Mouse (Mus musculus) CH12.LX (cell line): ENCODE measurements around the gene Mrpl55. TPM values are rescaled to one million over a fixed set of nuclear protein-coding genes. Genes with fewer than 3 reads are reported as not detected.

ENCODE experiments used
- DNase-seq: peaks from one replicate; pipeline ENCODE4 v3.0.0-alpha.2; 2013; ENCODE audit errors: extremely low read depth
- H3K27ac ChIP-seq: 2 replicates; pipeline ENCODE4 v1.5.1; 2012; ENCODE audit warnings: low read depth, mild to moderate bottlenecking, control low read depth, moderate library complexity; ENCODE audit not compliant: insufficient read depth
- H3K27me3 ChIP-seq: replicated peaks from 2 replicates; pipeline ENCODE3; 2012; ENCODE audit warnings: inconsistent platforms
- H3K36me3 ChIP-seq, 2 experiments: replicated peaks in 1 of 2; 2 replicates each; pipeline versions ENCODE3 to v1.6.1; 2012; ENCODE audit warnings: inconsistent platforms in 1 of 2, low read length in 1 of 2, mild to moderate bottlenecking in 1 of 2, mixed read lengths in 1 of 2, moderate library complexity in 1 of 2; ENCODE audit not compliant: control insufficient read depth in 1 of 2, insufficient read depth in 1 of 2
- H3K4me1 ChIP-seq, 2 experiments: 2 replicates each; pipeline ENCODE4 v1.6.1; 2012; ENCODE audit warnings: inconsistent platforms in 1 of 2, moderate library complexity in 1 of 2; ENCODE audit not compliant: insufficient read depth in 2 of 2, control insufficient read depth in 1 of 2
- H3K4me2 ChIP-seq: 2 replicates; pipeline ENCODE4 v1.6.1; 2012; ENCODE audit warnings: low read depth, mild to moderate bottlenecking, control low read depth; ENCODE audit not compliant: poor library complexity, insufficient read depth, severe bottlenecking
- H3K4me3 ChIP-seq, 3 experiments: fragments of 150-350 bp in 1 of 3; sonication (generic) in 1 of 3; replicated peaks in 1 of 3; 2 replicates each; pipeline versions ENCODE3 to v1.5.1; 2011 to 2012; ENCODE audit warnings: low read depth in 2 of 3, low read length in 2 of 3, mild to moderate bottlenecking in 2 of 3, moderate library complexity in 2 of 3, control low read depth in 1 of 3, improper control_type of control experiment in 1 of 3, inconsistent platforms in 1 of 3, mixed read lengths in 1 of 3; ENCODE audit not compliant: poor library complexity in 1 of 3
- H3K79me2 ChIP-seq: replicated peaks from 2 replicates; pipeline ENCODE4 v1.6.1; 2012; ENCODE audit warnings: mild to moderate bottlenecking, moderate library complexity; ENCODE audit not compliant: control insufficient read depth, poor library complexity, insufficient read depth, severe bottlenecking; ENCODE audit errors: extremely low read depth
- H3K9ac ChIP-seq: 2 replicates; pipeline ENCODE4 v1.6.1; 2012; ENCODE audit warnings: low read depth, mild to moderate bottlenecking, control low read depth, moderate library complexity; ENCODE audit not compliant: insufficient read depth
- H3K9me3 ChIP-seq: replicated peaks from 2 replicates; pipeline ENCODE3; 2012; ENCODE audit warnings: low read length, inconsistent platforms, mixed read lengths
- BHLHE40 ChIP-seq: IDR thresholded peaks from 2 replicates; pipeline ENCODE4 v1.6.1; 2011; ENCODE audit warnings: mild to moderate bottlenecking, low read depth, low read length, improper control_type of control experiment
- CHD1 ChIP-seq: IDR thresholded peaks from 2 replicates; pipeline ENCODE4 v1.6.1; 2012; ENCODE audit warnings: low read depth, low read length, improper control_type of control experiment, inconsistent platforms
- CHD2 ChIP-seq: IDR thresholded peaks from 2 replicates; pipeline ENCODE4 v1.6.1; 2011; ENCODE audit warnings: low read length, improper control_type of control experiment
- CTCF ChIP-seq, 2 experiments: IDR thresholded peaks in 1 of 2; conservative IDR thresholded peaks in 1 of 2; 2 replicates each; pipeline ENCODE4 v1.5.1; 2011 to 2012; ENCODE audit warnings: low read depth in 2 of 2, low read length in 2 of 2, improper control_type of control experiment in 1 of 2, inconsistent platforms in 1 of 2, mild to moderate bottlenecking in 1 of 2, moderate library complexity in 1 of 2
- E2F4 ChIP-seq: IDR thresholded peaks from 2 replicates; pipeline ENCODE4 v1.6.1; 2011; ENCODE audit warnings: low read depth, low read length, improper control_type of control experiment; ENCODE audit not compliant: insufficient replicate concordance
- ELF1 ChIP-seq: IDR thresholded peaks from 2 replicates; pipeline ENCODE4 v1.6.1; 2014; ENCODE audit warnings: low read depth, mild to moderate bottlenecking, inconsistent platforms, low read length, improper control_type of control experiment
- EP300 ChIP-seq: IDR thresholded peaks from 2 replicates; pipeline ENCODE4 v1.6.1; 2011; ENCODE audit warnings: low read length, improper control_type of control experiment
- ETS1 ChIP-seq: conservative IDR thresholded peaks from 2 replicates; pipeline ENCODE4 v1.6.1; 2012; ENCODE audit warnings: low read depth, mild to moderate bottlenecking, inconsistent platforms, low read length, improper control_type of control experiment, moderate library complexity
- GABPA ChIP-seq: IDR thresholded peaks from 2 replicates; pipeline ENCODE4 v1.6.1; 2012; ENCODE audit warnings: low read depth, low read length, improper control_type of control experiment, inconsistent platforms; ENCODE audit not compliant: insufficient replicate concordance
- HCFC1 ChIP-seq: IDR thresholded peaks from 2 replicates; pipeline ENCODE4 v1.6.1; 2012; ENCODE audit warnings: low read depth, mild to moderate bottlenecking, inconsistent platforms, low read length, improper control_type of control experiment
- IRF4 ChIP-seq: IDR thresholded peaks from 2 replicates; pipeline ENCODE4 v1.6.1; 2014; ENCODE audit warnings: low read depth, mild to moderate bottlenecking, inconsistent platforms, low read length, improper control_type of control experiment
- JUND ChIP-seq: conservative IDR thresholded peaks from 2 replicates; pipeline ENCODE4 v1.6.1; 2011; ENCODE audit warnings: low read depth, low read length, improper control_type of control experiment
- KAT2A ChIP-seq: IDR thresholded peaks from 2 replicates; pipeline ENCODE4 v1.6.1; 2012; ENCODE audit warnings: low read length, improper control_type of control experiment, inconsistent platforms; ENCODE audit not compliant: insufficient replicate concordance
- MAFK ChIP-seq: IDR thresholded peaks from 2 replicates; pipeline ENCODE4 v1.6.1; 2011; ENCODE audit warnings: low read length, improper control_type of control experiment; ENCODE audit not compliant: insufficient replicate concordance
- MAX ChIP-seq: IDR thresholded peaks from 2 replicates; pipeline ENCODE4 v1.6.1; 2011; ENCODE audit warnings: low read length, improper control_type of control experiment
- MAZ ChIP-seq: IDR thresholded peaks from 2 replicates; pipeline ENCODE4 v1.6.1; 2012; ENCODE audit warnings: low read depth, mild to moderate bottlenecking, inconsistent platforms, low read length, improper control_type of control experiment, moderate library complexity
- MEF2A ChIP-seq: IDR thresholded peaks from 2 replicates; pipeline ENCODE4 v1.6.1; 2014; ENCODE audit warnings: low read depth, mild to moderate bottlenecking, inconsistent platforms, low read length, improper control_type of control experiment, borderline replicate concordance
- MXI1 ChIP-seq: IDR thresholded peaks from 2 replicates; pipeline ENCODE4 v1.6.1; 2011; ENCODE audit warnings: mild to moderate bottlenecking, low read depth, low read length, improper control_type of control experiment
- MYC ChIP-seq: IDR thresholded peaks from 2 replicates; pipeline ENCODE4 v1.6.1; 2011; ENCODE audit warnings: low read depth, mild to moderate bottlenecking, improper control_type of control experiment, low read length
- NELFE ChIP-seq: IDR thresholded peaks from 2 replicates; pipeline ENCODE4 v1.6.1; 2011; ENCODE audit warnings: low read depth, low read length, improper control_type of control experiment
- NRF1 ChIP-seq: IDR thresholded peaks from 2 replicates; pipeline ENCODE4 v1.6.1; 2014; ENCODE audit warnings: low read depth, mild to moderate bottlenecking, inconsistent platforms, low read length, improper control_type of control experiment, moderate library complexity
- PAX5 ChIP-seq: IDR thresholded peaks from 2 replicates; pipeline ENCODE4 v1.6.1; 2012; ENCODE audit warnings: low read length, inconsistent platforms, mixed read lengths
- POLR2A ChIP-seq: IDR thresholded peaks from 2 replicates; pipeline ENCODE4 v1.6.1; 2011; ENCODE audit warnings: low read depth, mild to moderate bottlenecking, improper control_type of control experiment, low read length
- POLR2AphosphoS2 ChIP-seq: IDR thresholded peaks from 2 replicates; pipeline ENCODE4 v1.6.1; 2011; ENCODE audit warnings: low read depth, low read length, improper control_type of control experiment
- RAD21 ChIP-seq: IDR thresholded peaks from 2 replicates; pipeline ENCODE4 v1.6.1; 2011; ENCODE audit warnings: low read depth, mild to moderate bottlenecking, low read length, improper control_type of control experiment, moderate library complexity
- RCOR1 ChIP-seq: conservative IDR thresholded peaks from 2 replicates; pipeline ENCODE4 v1.6.1; 2012; ENCODE audit warnings: low read depth, mild to moderate bottlenecking, inconsistent platforms, low read length, improper control_type of control experiment
- SIN3A ChIP-seq: IDR thresholded peaks from 2 replicates; pipeline ENCODE4 v1.6.1; 2012; ENCODE audit warnings: low read length, improper control_type of control experiment, inconsistent platforms
- SMC3 ChIP-seq: IDR thresholded peaks from 2 replicates; pipeline ENCODE4 v1.6.1; 2011; ENCODE audit warnings: low read depth, low read length, improper control_type of control experiment
- TBP ChIP-seq: conservative IDR thresholded peaks from 2 replicates; pipeline ENCODE4 v1.6.1; 2011; ENCODE audit warnings: low read depth, low read length, improper control_type of control experiment
- TCF12 ChIP-seq: IDR thresholded peaks from 2 replicates; pipeline ENCODE4 v1.6.1; 2014; ENCODE audit warnings: low read depth, mild to moderate bottlenecking, inconsistent platforms, low read length, improper control_type of control experiment
- UBTF ChIP-seq: IDR thresholded peaks from 2 replicates; pipeline ENCODE4 v1.6.1; 2012; ENCODE audit warnings: low read depth, mild to moderate bottlenecking, inconsistent platforms, low read length, improper control_type of control experiment, moderate library complexity
- USF1 ChIP-seq: IDR thresholded peaks from 2 replicates; pipeline ENCODE4 v1.6.1; 2014; ENCODE audit warnings: low read depth, mild to moderate bottlenecking, inconsistent platforms, low read length, improper control_type of control experiment
- USF2 ChIP-seq: conservative IDR thresholded peaks from 2 replicates; pipeline ENCODE4 v1.6.1; 2011; ENCODE audit warnings: low read depth, low read length, improper control_type of control experiment
- ZC3H11A ChIP-seq: IDR thresholded peaks from 2 replicates; pipeline ENCODE4 v1.6.1; 2012; ENCODE audit warnings: low read depth, mild to moderate bottlenecking, inconsistent platforms, low read length, improper control_type of control experiment
- ZKSCAN1 ChIP-seq: IDR thresholded peaks from 2 replicates; pipeline ENCODE4 v1.6.1; 2012; ENCODE audit warnings: low read depth, inconsistent platforms, low read length, improper control_type of control experiment, borderline replicate concordance
- ZMIZ1 ChIP-seq: IDR thresholded peaks from 2 replicates; pipeline ENCODE4 v1.6.1; 2012; ENCODE audit warnings: low read depth, mild to moderate bottlenecking, inconsistent platforms, low read length, improper control_type of control experiment
- ZNF384 ChIP-seq: IDR thresholded peaks from 2 replicates; pipeline ENCODE4 v1.6.1; 2012; ENCODE audit warnings: low read depth, low read length, improper control_type of control experiment, inconsistent platforms
- dilution Hi-C: fragments of 300-500 bp; cut with MboI; formaldehyde crosslinking; loops from 2 replicates; pipeline ENCODE4 v1.14.3; 2020; ENCODE audit warnings: low sequenced_read_pairs; ENCODE audit not compliant: extremely low pct_unique_long_range_greater_than_20kb, extremely low pct_ligation_motif_present
- in situ Hi-C: fragments of 300-500 bp; cut with MboI; formaldehyde crosslinking; loops from 3 replicates; pipeline ENCODE4 v1.14.3; 2019; ENCODE audit warnings: low sequenced_read_pairs, low pct_ligation_motif_present, low pct_unique_long_range_greater_than_20kb, mixed read lengths
- polyA plus RNA-seq: library from polyadenylated mRNA; unstranded; fragments of >175 nt; gene quantifications from 2 replicates; pipeline ENCODE4 v1.2.1, GENCODE M21; 2012; ENCODE audit warnings: low read depth; ENCODE audit not compliant: insufficient read length
- total RNA-seq, 2 experiments: library from RNA; depleted of rRNA; stranded (reverse); fragments of 300-350 nt in 1 of 2; fragments of >200 nt in 1 of 2; gene quantifications; 2 replicates each; pipeline ENCODE4 v1.2.3; 2012 to 2014

The Mrpl55 gene
- total RNA-seq (2012; rRNA removed) = 74.4 and 80.4 TPM in 2 replicates
- 81.1 and 92.9 TPM in 2 replicates for total RNA-seq (2014; rRNA removed)
- polyA plus RNA-seq = 72.0 and 88.2 TPM in 2 replicates

DNA sequence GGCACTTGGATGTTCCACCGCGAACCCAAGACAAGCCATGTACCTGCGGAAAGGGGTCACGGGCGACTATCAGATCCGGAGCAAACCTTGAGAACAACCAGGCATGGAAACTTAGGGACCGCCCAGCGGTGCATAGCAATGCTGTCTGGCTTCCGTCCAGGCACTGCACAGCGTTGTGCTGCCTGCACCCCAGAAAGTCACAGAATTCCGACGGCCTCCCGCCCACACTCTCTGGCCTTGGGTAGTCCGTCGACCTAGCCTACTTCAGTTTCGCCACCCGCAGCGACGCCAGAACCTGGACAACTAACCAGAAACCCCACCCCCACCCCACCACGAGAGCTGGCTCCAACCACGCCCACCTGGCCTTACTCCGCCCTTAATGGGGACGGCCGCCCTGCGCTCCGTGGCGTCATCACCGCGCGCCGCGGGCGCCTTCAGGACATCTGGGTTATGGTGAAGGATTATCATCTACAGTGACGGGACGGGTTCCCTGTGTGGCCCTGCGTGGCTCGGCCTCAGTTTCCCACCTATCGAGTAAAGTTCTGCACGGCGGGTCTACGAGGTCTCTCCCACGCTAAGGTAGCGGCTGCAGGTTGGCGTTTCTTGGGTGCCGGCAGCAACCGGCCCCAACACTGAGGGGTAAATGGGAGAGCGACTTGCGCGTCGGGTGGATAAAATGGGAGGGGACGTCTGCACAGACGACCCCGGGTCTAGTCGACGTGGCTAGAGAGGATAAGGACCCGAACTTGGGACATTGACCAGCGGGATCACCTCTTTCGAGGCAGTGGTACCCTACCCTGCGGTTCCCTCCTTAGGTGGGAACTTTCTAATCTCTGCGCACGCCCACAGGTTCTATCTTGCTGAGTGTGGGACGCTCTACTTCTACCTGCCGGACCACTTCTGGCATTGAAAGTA is at the start of gene Mrpl55:
Gene Mrpl55, plus strand, starts transcription at position 406 of the 915 bp plus-strand sequence.
- dilution Hi-C loops = no loop called here
- Histone ChIP-seq H3K27me3 (no peaks in the 10 kb centered on the region), H3K4me3 (peak within 1 kb of the TSS; percentile 68 to 99 (median 77)), H3K9ac (peak within 1 kb of the TSS; percentile 67), H3K4me2 (peak within 1 kb of the TSS; percentile 89), H3K79me2 (peaks cover 6% of the 10 kb centered on the region), H3K4me1 (peaks cover 4 to 19% of the 10 kb centered on the region in 2 experiments), H3K9me3 (no peaks in the 10 kb centered on the region), H3K27ac (peak within 1 kb of the TSS; percentile 23; the same call in 1 of the 2 replicates), H3K36me3 (peaks cover 27 to 55% of the 10 kb centered on the region in 2 experiments)
- peak; percentile 97 for DNase-seq
- in situ Hi-C loops = loop anchor here (5.0 kb wide), 1 partner anchor 35 kb away; no protein-coding TSS in a partner anchor
- TF ChIP-seq ZNF384 (0 out of 2 replicates have a peak, but pooled peaks have one; percentile 20), CHD2 (peak; percentile 88), E2F4 (no peak), KAT2A (peak; percentile 61; the same call in 1 of the 2 replicates), MYC (peak; percentile 28), POLR2A (peak; percentile 90), USF1 (no peak), USF2 (no peak), PAX5 (no peak), SMC3 (no peak), SIN3A (peak; percentile 99), MAZ (peak; percentile 64), NRF1 (peak; percentile 51), ZMIZ1 (peak; percentile 83), POLR2AphosphoS2 (peak; percentile 83; the same call in 1 of the 2 replicates), ZKSCAN1 (no peak), GABPA (no peak; the same call in 1 of the 2 replicates), RCOR1 (peak; percentile 15; the same call in 1 of the 2 replicates), TCF12 (peak; percentile 97), ETS1 (no peak), MXI1 (peak; percentile 92), IRF4 (peak; percentile 48; the same call in 1 of the 2 replicates), TBP (peak; percentile 80; the same call in 1 of the 2 replicates), RAD21 (no peak), MEF2A (peak; percentile 77), ZC3H11A (no peak), HCFC1 (peak; percentile 89), MAFK (no peak), UBTF (0 out of 2 replicates have a peak, but pooled peaks have one; percentile 51), JUND (no peak), MAX (peak; percentile 77), CTCF (conservative IDR thresholded peaks at IDR 0.05 in 1 of 2, IDR thresholded peaks at IDR 0.05 in 1 of 2; ENCODE audit: low read depth in 2 of 2, low read length in 2 of 2) (no peak), CHD1 (peak; percentile 70; the same call in 1 of the 2 replicates), ELF1 (peak; percentile 52; the same call in 1 of the 2 replicates), NELFE (peak; percentile 89), EP300 (peak; percentile 17; the same call in 1 of the 2 replicates), BHLHE40 (peak; percentile 77)
